Mouse (Mus musculus): ENCODE measurements at regions not wholly inside any gene's neighbourhood (a gene's known extent, or its start where the extent isn't known, plus 50 kb on each side); places are given as distances from the start of the nearest gene placed in this dataset.

- TF ChIP-seq CTCF (IDR thresholded peaks at IDR 0.05; ENCODE audit: low read depth, low read length) (no peak), POLR2A (IDR thresholded peaks at IDR 0.05; ENCODE audit: extremely low read depth, insufficient read depth, low read length) (no peak)
- no peak overlapping the region for H3K27ac ChIP-seq (replicated peaks; ENCODE audit: insufficient read depth, low read depth, low read length)
Measured at GRCm38 (mm10) chr7:136343494-136343893, 550.9 kb upstream of the Mgmt start.

GRCm38 (mm10) chr7:136345051-136345450, 549.4 kb upstream of the Mgmt start:
- 64% methylated on average over 3 of the region's 3 CpGs for WGBS
- Histone ChIP-seq H3K4me3 (ENCODE audit: insufficient read depth, low read depth, low read length) (no peak overlapping the region), H3K27ac (replicated peaks; ENCODE audit: insufficient read depth, low read depth, low read length) (no peak overlapping the region), H3K4me1 (ENCODE audit: control insufficient read depth, insufficient read depth, low read length) (no peaks in the 10 kb centered on the region), H3K36me3 (ENCODE audit: control insufficient read depth, insufficient read depth, low read length) (no peaks in the 10 kb centered on the region), H3K79me2 (ENCODE audit: control insufficient read depth, insufficient read depth, low read length) (no peaks in the 10 kb centered on the region), H3K27me3 (ENCODE audit: control insufficient read depth, insufficient read depth, low read length) (no peaks in the 10 kb centered on the region; the same call in 1 of the 2 replicates), H3K9ac (ENCODE audit: low read depth, low read length) (no peak overlapping the region)
- no peak for TF ChIP-seq POLR2A (IDR thresholded peaks at IDR 0.05; ENCODE audit: extremely low read depth, insufficient read depth, low read length)
- no peak for TF ChIP-seq CTCF (IDR thresholded peaks at IDR 0.05; ENCODE audit: low read depth, low read length)
- no peak for DNase-seq (ENCODE audit: extremely low read depth, low read depth, low spot score)

More at GRCm38 (mm10) chr7:136343494-136343893, 550.9 kb upstream of the Mgmt start:
- Histone ChIP-seq H3K4me1 (ENCODE audit: control insufficient read depth, insufficient read depth, low read length) (no peaks in the 10 kb centered on the region), H3K36me3 (ENCODE audit: control insufficient read depth, insufficient read depth, low read length) (no peaks in the 10 kb centered on the region), H3K4me3 (ENCODE audit: insufficient read depth, low read depth, low read length) (no peak overlapping the region), H3K27me3 (ENCODE audit: control insufficient read depth, insufficient read depth, low read length) (no peaks in the 10 kb centered on the region; the same call in 1 of the 2 replicates), H3K79me2 (ENCODE audit: control insufficient read depth, insufficient read depth, low read length) (no peaks in the 10 kb centered on the region), H3K9ac (ENCODE audit: low read depth, low read length) (no peak overlapping the region)
- 84% methylated on average over 4 of the region's 4 CpGs for WGBS
- no peak for DNase-seq (ENCODE audit: extremely low read depth, low read depth, low spot score)

- H3K27me3 ChIP-seq (ENCODE audit: control insufficient read depth, insufficient read depth, low read length) = no peaks in the 10 kb centered on the region; the same call in 1 of the 2 replicates
Measured at GRCm38 (mm10) chr7:136346531-136346930, 547.9 kb upstream of the Mgmt start.

GRCm38 (mm10) chr7:136348309-136348708, 546.1 kb upstream of the Mgmt start:
- TF ChIP-seq CTCF (IDR thresholded peaks at IDR 0.05; ENCODE audit: low read depth, low read length) (no peak), POLR2A (IDR thresholded peaks at IDR 0.05; ENCODE audit: extremely low read depth, insufficient read depth, low read length) (no peak)
- Histone ChIP-seq H3K4me1 (ENCODE audit: control insufficient read depth, insufficient read depth, low read length) (no peaks in the 10 kb centered on the region), H3K79me2 (ENCODE audit: control insufficient read depth, insufficient read depth, low read length) (no peaks in the 10 kb centered on the region), H3K36me3 (ENCODE audit: control insufficient read depth, insufficient read depth, low read length) (no peaks in the 10 kb centered on the region), H3K27ac (replicated peaks; ENCODE audit: insufficient read depth, low read depth, low read length) (no peak overlapping the region), H3K27me3 (ENCODE audit: control insufficient read depth, insufficient read depth, low read length) (no peaks in the 10 kb centered on the region; the same call in 1 of the 2 replicates), H3K9ac (ENCODE audit: low read depth, low read length) (no peak overlapping the region), H3K4me3 (ENCODE audit: insufficient read depth, low read depth, low read length) (no peak overlapping the region)
- WGBS = 40% methylated on average over 1 of the region's 1 CpGs
- DNase-seq (ENCODE audit: extremely low read depth, low read depth, low spot score) = no peak

More at GRCm38 (mm10) chr7:136346531-136346930, 547.9 kb upstream of the Mgmt start:
- no peak for DNase-seq (ENCODE audit: extremely low read depth, low read depth, low spot score)
- Histone ChIP-seq H3K9ac (ENCODE audit: low read depth, low read length) (no peak overlapping the region), H3K4me1 (ENCODE audit: control insufficient read depth, insufficient read depth, low read length) (no peaks in the 10 kb centered on the region), H3K36me3 (ENCODE audit: control insufficient read depth, insufficient read depth, low read length) (no peaks in the 10 kb centered on the region), H3K4me3 (ENCODE audit: insufficient read depth, low read depth, low read length) (no peak overlapping the region), H3K27ac (replicated peaks; ENCODE audit: insufficient read depth, low read depth, low read length) (no peak overlapping the region), H3K79me2 (ENCODE audit: control insufficient read depth, insufficient read depth, low read length) (no peaks in the 10 kb centered on the region)
- WGBS = 58% methylated on average over 4 of the region's 4 CpGs
- TF ChIP-seq POLR2A (IDR thresholded peaks at IDR 0.05; ENCODE audit: extremely low read depth, insufficient read depth, low read length) = no peak
- TF ChIP-seq CTCF (IDR thresholded peaks at IDR 0.05; ENCODE audit: low read depth, low read length) = no peak

GRCm38 (mm10) chr7:136349651-136350050, 544.8 kb upstream of the Mgmt start:
- H3K4me1 ChIP-seq (ENCODE audit: control insufficient read depth, insufficient read depth, low read length) = no peaks in the 10 kb centered on the region
- TF ChIP-seq POLR2A (IDR thresholded peaks at IDR 0.05; ENCODE audit: extremely low read depth, insufficient read depth, low read length) (no peak), CTCF (IDR thresholded peaks at IDR 0.05; ENCODE audit: low read depth, low read length) (no peak)
- no peak overlapping the region for H3K27ac ChIP-seq (replicated peaks; ENCODE audit: insufficient read depth, low read depth, low read length)
- 93% methylated on average over 14 of the region's 14 CpGs for WGBS
- no peaks in the 10 kb centered on the region for H3K36me3 ChIP-seq (ENCODE audit: control insufficient read depth, insufficient read depth, low read length)
- no peaks in the 10 kb centered on the region for H3K79me2 ChIP-seq (ENCODE audit: control insufficient read depth, insufficient read depth, low read length)
- DNase-seq (ENCODE audit: extremely low read depth, low read depth, low spot score) = no peak
- no peak overlapping the region for H3K9ac ChIP-seq (ENCODE audit: low read depth, low read length)
- H3K27me3 ChIP-seq (ENCODE audit: control insufficient read depth, insufficient read depth, low read length) = no peaks in the 10 kb centered on the region; the same call in 1 of the 2 replicates
- H3K4me3 ChIP-seq (ENCODE audit: insufficient read depth, low read depth, low read length) = no peak overlapping the region

- H3K27ac ChIP-seq (replicated peaks; ENCODE audit: insufficient read depth, low read depth, low read length) = no peak overlapping the region
- TF ChIP-seq POLR2A (IDR thresholded peaks at IDR 0.05; ENCODE audit: extremely low read depth, insufficient read depth, low read length) (no peak), CTCF (IDR thresholded peaks at IDR 0.05; ENCODE audit: low read depth, low read length) (no peak)
- no peaks in the 10 kb centered on the region for H3K27me3 ChIP-seq (ENCODE audit: control insufficient read depth, insufficient read depth, low read length)
- no peaks in the 10 kb centered on the region for H3K4me1 ChIP-seq (ENCODE audit: control insufficient read depth, insufficient read depth, low read length)
- no peak overlapping the region for H3K4me3 ChIP-seq (ENCODE audit: insufficient read depth, low read depth, low read length)
- H3K36me3 ChIP-seq (ENCODE audit: control insufficient read depth, insufficient read depth, low read length) = no peaks in the 10 kb centered on the region
- H3K79me2 ChIP-seq (ENCODE audit: control insufficient read depth, insufficient read depth, low read length) = no peaks in the 10 kb centered on the region
- DNase-seq (ENCODE audit: extremely low read depth, low read depth, low spot score) = no peak
- no peak overlapping the region for H3K9ac ChIP-seq (ENCODE audit: low read depth, low read length)
- WGBS = 83% methylated on average over 7 of the region's 7 CpGs
Measured at GRCm38 (mm10) chr7:136357011-136357410, 537.4 kb upstream of the Mgmt start.
